Mouse (Mus musculus): ENCODE measurements around the gene Ltv1. TPM values are rescaled to one million over a fixed set of nuclear protein-coding genes. Genes with fewer than 3 reads are reported as not detected.
"Not testable (repeated sequence)": the region's sequence is repeated elsewhere in the genome, so short reads cannot be mapped to it uniquely, and the experiment has no call there.

Gene Ltv1
- total RNA-seq, 2 experiments from 2014 or later: 25.1 to 27.1 TPM

DNA sequence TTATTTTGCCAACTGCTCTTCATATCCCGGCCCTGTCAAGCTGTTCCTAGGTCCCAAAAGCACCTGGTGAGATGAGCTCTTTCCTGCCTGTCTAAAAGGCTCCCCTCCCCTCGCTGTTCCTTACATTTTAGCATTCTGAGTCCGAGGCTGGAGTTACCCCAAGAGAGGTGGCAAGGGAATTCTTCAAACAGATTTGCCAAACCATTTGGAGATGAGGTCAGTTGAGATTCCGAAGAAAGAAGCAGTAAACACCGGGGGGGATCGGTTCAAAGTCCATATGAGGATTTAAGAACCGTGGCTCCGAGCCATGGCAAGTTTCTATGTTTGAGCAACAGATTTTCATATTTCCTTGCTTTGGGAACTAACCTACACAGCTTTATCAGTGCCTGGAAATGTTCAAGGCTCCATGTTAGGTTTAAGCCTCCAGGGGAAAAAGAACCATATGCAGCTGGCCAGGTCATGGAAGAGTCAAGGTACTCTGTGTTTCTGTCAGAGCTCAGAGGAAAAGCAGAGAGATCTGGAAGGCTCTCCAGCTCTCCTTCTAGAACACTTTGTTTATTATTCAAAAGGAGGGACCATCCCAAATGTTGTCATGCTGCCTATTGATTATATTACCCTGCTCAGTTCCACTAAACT is 4.0 kb upstream of the Ltv1 start:
- no peak for DNase-seq
- intact Hi-C loops (cut with DNase I): loop anchor here (10.0 kb wide), 1 partner anchor 102 kb away; no protein-coding TSS in a partner anchor

DNA sequence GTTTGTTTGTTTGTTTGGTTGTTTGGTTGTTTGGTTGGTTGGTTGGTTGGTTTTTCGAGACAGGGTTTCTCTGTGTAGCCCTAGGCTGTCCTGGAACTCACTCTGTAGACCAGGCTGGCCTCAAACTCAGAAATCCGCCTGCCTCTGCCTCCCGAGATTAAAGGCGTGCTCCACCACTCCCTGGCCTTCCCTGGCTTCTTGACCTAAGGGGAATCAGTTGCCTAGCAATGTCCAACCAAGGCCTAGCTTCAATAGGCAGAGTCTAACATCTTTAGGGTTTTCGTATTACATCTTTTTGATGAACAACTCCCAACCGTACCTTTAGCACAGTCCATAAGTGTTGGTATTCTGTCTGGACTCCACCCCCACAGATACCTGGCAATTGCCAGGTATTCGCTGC is 528 bp upstream of the Ltv1 start:
- intact Hi-C loops (cut with DNase I): loop anchor here (10.0 kb wide), 1 partner anchor 99 kb away; no protein-coding TSS in a partner anchor

DNA sequence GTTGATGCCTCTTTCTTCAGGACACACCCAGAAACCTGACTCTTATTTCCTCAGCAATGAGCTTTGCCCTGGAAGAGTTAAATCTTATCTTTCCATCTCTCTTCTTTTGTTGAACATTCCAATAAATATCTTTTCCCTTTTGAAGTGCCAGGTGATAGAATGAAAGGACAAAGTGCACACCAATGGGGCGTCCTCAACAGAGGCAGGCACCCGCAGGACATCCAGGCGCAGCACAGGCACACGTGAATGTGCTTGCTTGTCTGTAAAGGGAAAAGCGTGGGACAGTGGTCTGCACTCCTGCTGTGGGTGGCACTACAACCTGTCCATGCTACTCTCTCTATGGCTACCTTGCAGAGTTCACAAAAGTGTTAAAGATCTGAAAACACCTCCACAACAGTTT is 3.1 kb downstream of the Ltv1 start:
- intact Hi-C loops (cut with DNase I): loop anchor here (10.0 kb wide), 1 partner anchor 95 kb away; no protein-coding TSS in a partner anchor
- DNase-seq: no peak

More for the DNA sequence above, 528 bp upstream of the Ltv1 start:
- DNase-seq: not testable (repeated sequence)

DNA sequence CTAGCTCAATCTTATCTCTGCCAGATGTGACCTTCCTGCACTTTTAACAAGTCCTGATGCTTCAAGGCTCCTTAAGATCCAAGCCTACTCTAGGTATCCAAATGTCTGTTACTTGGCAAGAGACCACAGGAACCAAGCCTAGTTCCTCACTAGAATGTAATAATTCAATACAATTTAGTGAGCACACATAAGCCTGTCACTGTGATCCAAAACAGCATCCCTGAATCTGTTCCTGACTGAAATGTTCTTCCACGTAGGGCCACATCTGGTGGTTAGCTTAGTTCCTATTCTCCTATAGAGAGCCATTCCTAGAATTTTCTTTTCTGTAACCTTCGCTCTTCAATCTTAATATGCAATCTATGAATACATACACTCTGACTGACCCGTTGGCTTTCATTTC is 6.2 kb downstream of the Ltv1 start:
- DNase-seq: no peak
- intact Hi-C loops (cut with DNase I): no loop called here

DNA sequence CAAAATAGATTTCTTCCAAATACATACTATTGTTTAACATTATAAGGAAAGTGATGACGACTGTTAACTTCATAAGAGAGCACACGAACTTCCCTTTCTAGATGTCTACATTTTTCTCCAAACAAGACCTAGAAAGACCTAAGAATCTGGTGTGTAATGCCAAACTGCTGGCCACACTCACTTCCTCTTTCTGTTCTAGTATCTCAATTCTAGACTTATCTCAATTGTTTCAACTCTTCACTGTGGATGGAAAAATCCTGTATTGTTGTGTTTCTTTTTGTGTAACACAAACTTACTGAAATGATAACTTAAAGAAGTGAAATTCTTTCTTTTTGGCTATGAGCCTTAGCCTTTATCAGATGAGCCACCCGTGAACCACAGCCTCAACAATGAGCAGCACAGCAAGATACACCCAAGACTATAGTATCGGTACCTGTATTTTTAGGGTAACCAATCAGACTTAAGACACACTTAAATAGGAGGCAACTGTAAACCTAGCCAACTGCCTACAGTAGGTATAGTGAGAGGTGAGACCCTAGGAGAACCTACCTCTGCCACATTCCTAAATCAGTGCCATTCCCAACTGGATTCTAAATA is 8.7 kb downstream of the Ltv1 start:
- no peak for DNase-seq
- intact Hi-C loops (cut with DNase I): no loop called here

DNA sequence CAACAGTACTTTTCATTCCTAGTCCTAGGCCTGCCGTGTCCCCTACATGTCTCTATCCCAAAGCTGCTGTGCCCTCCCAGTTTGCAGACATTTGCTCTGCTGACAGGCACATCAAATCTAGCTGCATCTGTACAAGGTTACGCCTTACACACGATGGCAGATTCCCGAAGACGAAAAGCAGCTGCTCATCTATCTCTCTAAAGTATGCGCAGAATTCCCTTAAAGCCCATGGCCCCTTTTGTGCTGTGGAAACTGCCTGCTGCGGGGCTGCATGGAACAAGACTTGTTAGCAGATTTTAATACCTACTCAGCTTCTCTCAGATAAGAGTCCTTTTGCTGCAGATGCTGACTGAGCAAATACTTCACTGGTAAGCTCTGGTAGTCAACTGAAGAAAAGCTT is 12.8 kb downstream of the Ltv1 start:
- DNase-seq: no peak
- intact Hi-C loops (cut with DNase I): no loop called here

DNA sequence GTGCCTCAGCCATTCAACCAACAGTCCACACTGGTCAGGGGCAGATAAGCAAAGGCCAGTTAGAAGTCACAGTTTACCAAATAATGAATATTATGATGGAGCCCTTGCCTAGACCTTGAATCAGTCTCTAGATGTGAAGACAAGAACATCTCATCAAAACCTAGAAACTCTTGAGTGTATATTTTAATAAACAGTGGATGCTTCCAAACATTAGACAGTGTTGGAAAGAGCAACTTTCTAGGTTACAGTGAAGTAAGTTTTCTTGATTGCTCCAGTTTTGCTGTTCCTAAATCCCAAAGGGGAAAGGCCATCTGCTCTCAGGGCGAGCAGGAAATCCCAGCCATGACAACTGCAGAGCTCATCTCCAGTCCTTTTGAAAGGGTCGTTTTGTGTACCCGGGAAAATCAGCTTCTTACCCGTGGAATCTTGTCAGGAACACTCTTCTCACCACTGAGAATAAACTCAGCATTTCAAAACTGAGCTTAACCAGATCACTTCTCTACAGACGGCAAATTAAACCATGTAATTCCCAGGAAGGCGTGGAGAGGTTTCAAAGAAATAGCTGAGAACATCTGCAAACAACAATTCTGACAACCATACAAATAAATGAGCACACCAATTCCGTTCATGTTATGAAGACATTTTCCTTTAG is 14.9 kb downstream of the Ltv1 start, which contains the start of gene Zc2hc1b:
TSS of gene Zc2hc1b (minus strand) at position 51 of the 652 bp plus-strand sequence.
- intact Hi-C loops (cut with DNase I): no loop called here

DNA sequence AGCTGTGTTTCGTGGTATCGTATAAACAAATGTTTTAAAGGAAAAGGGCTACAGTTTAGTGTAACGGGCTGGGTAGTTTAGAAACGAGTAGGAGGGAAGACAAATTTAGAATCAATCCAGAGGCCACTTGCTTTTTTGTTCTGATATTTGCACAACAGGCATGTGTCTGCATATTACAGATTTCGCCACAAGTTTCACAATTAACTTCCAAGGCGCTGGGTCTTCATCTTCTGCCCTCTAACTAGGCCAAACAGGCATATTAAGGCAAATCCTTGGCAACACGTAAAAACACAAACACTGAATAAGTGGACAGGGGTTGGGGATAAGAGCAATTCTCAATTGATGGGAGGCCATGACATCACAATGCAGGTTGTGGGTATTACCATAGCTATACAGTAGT is 17.1 kb downstream of the Ltv1 start:
- intact Hi-C loops (cut with DNase I): no loop called here
- DNase-seq: no peak

More for the DNA sequence above, 14.9 kb downstream of the Ltv1 start, which contains the start of gene Zc2hc1b:
- DNase-seq: no peak

DNA sequence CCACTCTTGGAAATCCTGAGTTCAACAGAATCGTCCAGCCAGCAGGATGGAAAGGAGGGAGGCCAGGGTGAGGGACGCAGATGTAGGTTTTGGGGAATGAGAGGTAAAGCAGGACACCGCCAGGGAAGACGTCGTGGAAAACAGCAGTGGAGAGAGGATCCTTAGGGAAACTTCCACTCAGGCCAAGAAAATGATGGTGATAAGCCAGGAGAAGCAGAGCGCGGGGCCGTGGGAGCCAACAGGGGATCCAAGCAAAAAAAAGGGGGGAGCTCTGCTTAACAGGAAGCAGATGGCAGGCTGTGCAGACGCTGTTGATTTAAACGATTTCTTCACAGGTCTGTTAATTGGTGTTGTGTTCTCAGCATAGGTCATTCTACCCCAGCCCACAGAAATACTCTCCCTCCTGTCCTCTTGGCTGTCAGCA is 20.2 kb downstream of the Ltv1 start:
- peak; percentile 57 for DNase-seq
- intact Hi-C loops (cut with DNase I): no loop called here

DNA sequence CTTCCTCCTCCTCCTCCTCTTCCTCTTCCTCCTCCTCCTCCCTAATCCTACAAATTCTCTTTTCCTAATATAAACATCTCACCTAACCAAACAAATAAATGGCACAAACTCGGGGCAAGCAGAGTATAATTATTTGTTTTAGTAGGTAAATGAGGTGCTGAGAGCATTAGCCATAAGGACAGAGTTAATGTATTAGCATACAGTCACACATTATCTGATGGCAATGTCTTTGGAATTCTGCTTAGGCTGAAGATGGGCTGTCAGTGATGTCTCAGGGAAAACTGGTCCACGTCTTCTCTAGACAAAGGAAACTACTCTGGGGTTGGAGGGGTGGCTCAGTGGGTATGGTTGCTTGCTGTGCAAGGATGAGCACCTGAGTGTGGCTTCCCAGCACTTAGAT is 21.5 kb downstream of the Ltv1 start:
- intact Hi-C loops (cut with DNase I): no loop called here
- no peak for DNase-seq

DNA sequence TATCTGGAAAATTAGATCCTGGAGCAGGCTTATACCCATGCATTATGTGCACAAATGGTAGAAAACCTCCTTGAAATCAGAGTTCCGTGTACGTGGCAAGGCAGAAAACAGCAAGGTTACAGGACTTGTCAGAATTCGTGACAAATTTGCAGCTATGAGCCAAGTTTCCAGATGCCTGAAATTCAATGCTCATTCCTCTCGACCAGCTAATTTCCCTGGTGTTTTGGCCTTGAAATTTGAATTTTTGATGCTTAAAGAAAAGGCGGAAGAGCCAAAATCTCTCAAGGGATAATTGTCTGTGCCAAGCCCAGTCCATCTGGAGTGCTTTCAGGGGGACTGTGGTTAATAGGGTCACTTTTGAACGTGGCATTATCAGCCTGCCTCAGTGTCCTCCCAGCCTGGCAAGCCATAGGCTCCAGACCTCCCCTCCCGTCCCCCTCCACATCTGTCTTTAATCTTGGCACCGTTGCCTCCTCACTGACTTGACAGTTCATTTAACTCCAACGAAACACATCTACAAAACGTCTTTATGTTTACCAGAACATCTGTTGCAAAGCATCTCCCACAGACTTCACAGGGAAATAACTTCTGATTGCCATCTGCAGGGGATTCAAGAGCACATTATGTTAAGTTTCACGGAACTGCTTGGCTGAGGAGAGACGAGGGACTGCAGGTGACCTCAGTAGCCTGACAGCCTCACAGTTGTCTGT is 22.1 kb downstream of the Ltv1 start:
- intact Hi-C loops (cut with DNase I): no loop called here
- peak; percentile 62 for DNase-seq

DNA sequence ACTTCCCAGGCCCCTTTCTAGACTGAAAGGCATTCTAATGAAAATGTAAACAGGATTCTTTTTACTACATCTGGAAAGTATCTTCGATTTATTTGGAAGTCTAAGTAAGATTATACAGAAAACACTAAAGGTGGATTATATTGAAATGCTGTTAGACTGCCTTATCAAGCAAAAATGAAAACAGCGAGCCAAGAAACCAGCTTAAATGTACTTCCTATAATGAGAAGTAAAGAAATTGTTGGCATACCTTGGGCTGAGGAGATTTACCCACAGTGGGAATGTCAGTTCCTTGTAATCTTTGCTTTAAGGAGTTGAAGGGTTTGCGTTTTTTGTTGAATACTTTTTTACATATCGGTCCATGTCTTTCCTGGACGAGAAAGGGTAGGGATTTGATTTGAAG is 24.5 kb downstream of the Ltv1 start:
- DNase-seq: no peak
- intact Hi-C loops (cut with DNase I): no loop called here

DNA sequence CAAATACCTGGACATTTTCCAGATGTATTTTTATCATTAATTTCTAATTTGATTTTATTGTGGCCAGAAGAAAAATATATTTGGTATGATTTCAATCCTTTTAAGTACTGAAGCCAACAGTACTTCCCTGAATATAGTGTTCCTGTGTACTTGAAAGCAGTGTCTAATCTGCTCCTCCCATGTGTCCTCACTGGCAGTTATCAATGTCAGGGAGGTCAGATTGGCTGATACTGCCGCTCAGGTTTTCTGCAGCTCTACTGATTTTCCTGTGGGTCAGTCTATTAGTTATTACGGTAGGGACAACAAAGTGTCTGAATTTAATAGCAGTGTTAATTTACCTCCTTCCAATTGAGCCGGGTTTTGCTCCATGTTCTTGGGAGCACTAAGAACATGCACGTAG is 30.9 kb downstream of the Ltv1 start:
- DNase-seq: no peak
- intact Hi-C loops (cut with DNase I): no loop called here

DNA sequence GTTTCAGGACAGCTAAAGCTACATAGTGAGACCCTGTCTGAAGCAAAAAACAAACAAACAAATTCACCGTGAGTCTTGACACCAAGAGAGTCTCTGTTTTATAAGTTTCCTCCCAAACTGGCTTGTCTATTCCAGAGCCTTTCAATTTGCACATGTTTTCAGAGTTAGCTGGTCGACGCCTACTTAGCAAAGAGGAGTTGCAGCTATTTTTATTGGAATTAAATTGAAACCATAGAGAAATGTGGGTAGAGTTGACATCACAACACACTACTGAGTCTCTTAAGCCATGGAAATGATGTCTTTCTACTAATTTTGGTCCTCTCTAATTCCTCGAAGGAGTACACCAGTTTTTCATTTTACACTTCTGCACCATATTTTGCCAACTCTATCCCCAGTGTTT is 32.1 kb downstream of the Ltv1 start:
- no peak for DNase-seq
- intact Hi-C loops (cut with DNase I): no loop called here

DNA sequence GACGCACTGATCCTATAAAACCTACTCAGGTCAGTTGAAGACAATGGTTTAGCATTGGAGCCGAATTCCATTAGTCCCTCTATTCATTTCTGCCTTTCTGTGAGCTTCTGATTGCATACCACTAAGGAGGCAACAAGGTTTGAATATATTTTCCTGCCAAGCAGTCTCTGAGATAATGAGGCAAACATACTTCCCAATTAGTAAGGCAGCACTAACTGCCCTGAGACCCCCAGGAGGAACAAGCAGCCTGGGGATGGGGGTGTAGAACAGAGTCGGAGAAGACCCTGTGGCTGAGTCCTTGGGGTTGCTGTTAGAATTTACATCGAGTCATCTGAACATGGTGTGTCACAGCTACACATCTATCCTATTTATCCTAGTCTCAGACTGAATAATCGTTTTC is 37.6 kb downstream of the Ltv1 start:
- intact Hi-C loops (cut with DNase I): no loop called here
- no peak for DNase-seq

DNA sequence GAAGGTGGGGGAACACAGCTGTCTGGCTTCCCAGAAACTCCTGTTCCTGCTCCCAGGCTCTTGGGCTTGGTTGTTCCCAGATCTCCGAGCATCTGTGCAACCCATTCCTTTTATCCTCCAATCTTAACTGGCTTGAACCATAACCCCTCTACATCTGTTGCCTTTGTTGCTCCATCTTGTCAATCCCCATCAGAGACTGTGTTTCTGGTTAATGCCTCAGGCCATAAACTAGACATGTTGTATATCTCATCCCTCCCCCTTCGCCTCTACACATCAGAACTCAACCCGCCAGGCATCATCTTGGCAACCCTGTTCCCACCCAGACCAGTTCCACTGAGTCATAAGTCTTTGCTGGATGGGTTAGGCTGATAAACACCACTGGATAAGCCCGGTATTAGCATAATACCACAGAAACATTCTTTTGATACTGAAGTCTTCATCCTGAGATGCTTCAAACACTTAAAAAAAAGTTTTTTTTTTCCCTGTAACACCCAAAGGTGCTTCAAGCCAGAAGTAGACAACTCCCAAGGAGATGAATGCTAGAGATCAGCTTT is 40.1 kb downstream of the Ltv1 start:
- intact Hi-C loops (cut with DNase I): no loop called here
- no peak for DNase-seq

DNA sequence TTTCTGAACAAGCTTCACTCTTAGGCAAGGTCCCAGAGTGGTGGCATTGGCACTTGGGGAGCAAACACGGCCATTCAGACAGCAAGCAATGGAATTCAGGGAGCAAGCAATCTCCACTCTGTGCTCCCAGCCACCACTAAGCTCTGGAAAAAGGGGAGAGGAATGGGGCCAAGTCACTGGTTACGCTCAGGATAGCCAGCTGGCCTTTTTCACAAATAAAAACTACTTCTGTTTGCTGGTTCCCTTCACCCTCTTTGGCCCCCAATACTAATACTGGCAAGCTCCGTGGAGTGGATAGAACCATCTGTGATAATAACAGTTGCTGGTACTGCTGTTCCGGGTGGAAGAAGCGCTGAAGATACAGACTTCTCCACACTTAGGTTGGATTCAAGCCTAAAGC is 41.6 kb downstream of the Ltv1 start:
- DNase-seq: peak; percentile 21
- intact Hi-C loops (cut with DNase I): no loop called here

DNA sequence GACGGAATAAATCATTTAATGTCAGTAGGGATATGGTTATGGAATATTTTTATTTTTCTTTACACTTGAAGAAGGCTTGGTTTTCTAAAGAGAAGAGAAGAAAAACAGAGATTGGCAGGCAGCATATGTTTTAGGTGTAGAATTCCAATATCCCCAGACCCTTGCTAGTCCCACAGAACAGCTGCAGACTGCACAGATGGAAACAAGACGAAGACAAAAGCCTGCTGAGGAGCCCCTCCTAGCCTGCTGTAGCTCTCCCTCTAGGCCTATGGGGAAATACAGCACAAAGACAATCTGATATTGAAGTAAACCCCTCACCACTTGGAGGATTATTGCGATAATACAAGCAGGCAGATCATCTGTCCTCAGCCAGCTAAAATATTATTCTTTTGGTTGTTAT is 42.5 kb downstream of the Ltv1 start:
- intact Hi-C loops (cut with DNase I): no loop called here
- DNase-seq: no peak

DNA sequence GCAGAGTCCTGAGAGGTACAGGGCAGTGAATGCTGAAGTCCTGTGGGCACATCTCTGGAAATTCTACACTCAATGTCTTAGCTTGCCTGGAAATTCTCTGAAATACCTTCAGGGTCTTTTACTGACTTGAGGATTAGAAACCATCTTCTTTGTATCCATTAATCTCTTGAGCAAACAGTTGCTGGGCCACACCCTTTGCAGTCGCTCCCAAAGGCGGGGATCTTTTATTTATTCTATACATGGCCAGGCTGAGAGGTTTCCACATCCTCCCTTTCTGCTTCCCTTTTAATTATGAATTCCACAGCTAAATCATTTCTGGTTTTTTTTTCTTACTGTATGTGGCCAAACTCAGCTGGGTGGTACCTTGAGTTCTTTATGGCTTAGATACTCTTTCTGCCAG is 52.5 kb downstream of the Ltv1 start:
- intact Hi-C loops (cut with DNase I): no loop called here
- DNase-seq: no peak

DNA sequence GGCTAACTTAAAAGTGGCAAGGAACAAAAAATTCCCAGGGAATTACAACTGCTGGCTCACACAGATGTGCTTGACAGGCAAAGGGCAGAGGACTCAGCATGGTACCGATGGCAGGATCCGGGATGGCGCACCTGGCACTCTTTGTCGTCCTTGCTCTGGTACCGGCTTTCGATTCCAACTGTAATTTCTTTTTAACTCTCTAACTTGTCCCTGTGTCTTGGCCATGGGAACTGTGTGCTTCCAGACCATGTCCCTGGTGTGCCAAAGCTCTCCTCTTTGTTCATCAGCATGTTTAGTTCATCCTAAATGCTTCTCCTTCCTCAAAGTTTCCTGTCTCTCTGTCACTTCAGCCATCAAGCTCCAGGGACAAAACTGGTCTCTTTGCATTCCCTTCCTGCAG is 55.1 kb downstream of the Ltv1 start:
- intact Hi-C loops (cut with DNase I): no loop called here
- no peak for DNase-seq

DNA sequence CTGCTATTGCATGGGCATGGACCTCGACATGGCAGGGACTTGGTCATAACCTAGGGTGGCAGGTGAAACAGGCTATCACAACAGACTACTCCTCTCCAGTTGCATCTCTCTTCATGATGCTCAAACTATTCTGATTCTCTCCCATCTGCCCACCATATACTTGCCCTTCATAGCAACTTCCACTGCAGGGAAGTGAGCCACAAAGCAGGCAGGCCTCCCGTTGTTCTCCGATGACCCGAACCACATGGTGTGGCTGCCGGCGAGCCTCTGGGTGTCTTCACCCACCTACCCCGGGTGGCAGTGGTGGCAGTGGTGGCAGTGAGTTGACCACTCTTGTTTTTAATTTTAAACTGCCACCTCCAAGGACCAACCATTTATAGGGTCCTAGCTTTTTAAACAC is 57.2 kb downstream of the Ltv1 start:
- intact Hi-C loops (cut with DNase I): no loop called here
- DNase-seq: no peak
